Mouse (Mus musculus): ENCODE results near the gene Eml6. TPM values are rescaled to one million over a fixed set of nuclear protein-coding genes. Genes with fewer than 3 reads are reported as not detected.
"Not testable (repeated sequence)": the region's sequence is repeated elsewhere in the genome, so short reads cannot be mapped to it uniquely, and the experiment has no call there.

Eml6 gene
- polyA plus RNA-seq, 1 experiment, result 0.19 TPM

- no peaks in the 10 kb centered on the region for H3K79me3 ChIP-seq (ENCODE audit: low read depth)
- H3K4me3 ChIP-seq (ENCODE audit: insufficient read depth, poor library complexity, severe bottlenecking), result no peak overlapping the region
- H3ac ChIP-seq (ENCODE audit: control insufficient read depth, insufficient read length, low read depth), result no peak overlapping the region
- H3K27me3 ChIP-seq (ENCODE audit: control insufficient read depth, insufficient read depth, insufficient read length), result no peaks in the 10 kb centered on the region
- H3K36me3 ChIP-seq (ENCODE audit: control insufficient read depth, insufficient read depth), result no peaks in the 10 kb centered on the region
- peak; percentile 53 for TF ChIP-seq MYOD1 (IDR thresholded peaks at IDR 0.05; ENCODE audit: control insufficient read depth, insufficient read length, low read depth)
- no peak for TF ChIP-seq MYOG (IDR thresholded peaks at IDR 0.05; ENCODE audit: control insufficient read depth, extremely low read depth, insufficient read length)
- TF ChIP-seq FOSL1 (IDR thresholded peaks at IDR 0.05; ENCODE audit: insufficient read depth, low read length, poor library complexity, severe bottlenecking), result peak; percentile 52
- TF ChIP-seq CEBPB (IDR thresholded peaks at IDR 0.05; ENCODE audit: low read depth), result peak; percentile 10
- no peaks in the 10 kb centered on the region for H3K79me2 ChIP-seq (ENCODE audit: control insufficient read depth, insufficient read depth)
Measured at GRCm38 (mm10) chr11:29839781-29840180, 186.1 kb downstream of the Eml6 start.

- H3K79me3 ChIP-seq (ENCODE audit: low read depth), result no peaks in the 10 kb centered on the region
- TF ChIP-seq CEBPB (IDR thresholded peaks at IDR 0.05; ENCODE audit: low read depth) (no peak), FOSL1 (IDR thresholded peaks at IDR 0.05; ENCODE audit: insufficient read depth, low read length, poor library complexity, severe bottlenecking) (peak; percentile 60)
- H3K79me2 ChIP-seq (ENCODE audit: control insufficient read depth, insufficient read depth), result no peaks in the 10 kb centered on the region
Measured at GRCm38 (mm10) chr11:29837066-29837465, 188.8 kb downstream of the Eml6 start.

DNA sequence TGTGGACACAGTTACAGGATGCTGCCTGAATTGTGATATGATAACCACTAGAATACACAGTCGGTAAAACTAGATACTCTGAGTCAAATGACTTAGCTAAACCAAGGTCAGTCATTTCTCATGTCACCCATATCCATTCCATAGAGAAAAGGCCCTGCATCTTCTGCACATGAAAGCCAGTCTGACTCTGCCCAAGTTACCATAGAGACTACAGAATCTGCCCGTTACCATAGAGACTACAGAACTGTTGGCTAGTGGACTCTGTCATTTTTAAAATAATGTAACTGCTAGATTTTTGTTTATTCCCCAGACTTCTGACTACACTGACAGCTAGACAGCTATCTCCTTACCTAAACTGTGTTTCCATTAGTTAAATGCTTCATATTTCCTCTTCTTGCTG, 198.1 kb downstream of the Eml6 start:
- H3K27me3 ChIP-seq (ENCODE audit: control insufficient read depth, insufficient read depth, insufficient read length), result no peaks in the 10 kb centered on the region
- H3K4me3 ChIP-seq (ENCODE audit: insufficient read depth, poor library complexity, severe bottlenecking), result no peak overlapping the region
- H3K79me3 ChIP-seq (ENCODE audit: low read depth), result no peaks in the 10 kb centered on the region
- no peaks in the 10 kb centered on the region for H3K79me2 ChIP-seq (ENCODE audit: control insufficient read depth, insufficient read depth)
- H3K36me3 ChIP-seq (ENCODE audit: control insufficient read depth, insufficient read depth), result no peaks in the 10 kb centered on the region
- TF ChIP-seq MAX (IDR thresholded peaks at IDR 0.05), result no peak
- no peak for TF ChIP-seq MYOD1 (IDR thresholded peaks at IDR 0.05; ENCODE audit: control insufficient read depth, insufficient read length, low read depth)
- TF ChIP-seq MYOG (IDR thresholded peaks at IDR 0.05; ENCODE audit: control insufficient read depth, extremely low read depth, insufficient read length), result no peak
- TF ChIP-seq CTCF (IDR thresholded peaks at IDR 0.05; ENCODE audit: control insufficient read depth, insufficient read depth, insufficient read length), result no peak
- TF ChIP-seq FOSL1 (IDR thresholded peaks at IDR 0.05; ENCODE audit: insufficient read depth, low read length, poor library complexity, severe bottlenecking), result no peak
- TF ChIP-seq CEBPB (IDR thresholded peaks at IDR 0.05; ENCODE audit: low read depth), result no peak
- no peak for TF ChIP-seq USF1 (IDR thresholded peaks at IDR 0.05; ENCODE audit: low read depth)
- H3ac ChIP-seq (ENCODE audit: control insufficient read depth, insufficient read length, low read depth), result no peak overlapping the region

More at GRCm38 (mm10) chr11:29837066-29837465, 188.8 kb downstream of the Eml6 start:
- Histone ChIP-seq H3K27me3 (ENCODE audit: control insufficient read depth, insufficient read depth, insufficient read length) (no peaks in the 10 kb centered on the region), H3K4me3 (ENCODE audit: insufficient read depth, poor library complexity, severe bottlenecking) (no peak overlapping the region), H3K36me3 (ENCODE audit: control insufficient read depth, insufficient read depth) (no peaks in the 10 kb centered on the region), H3ac (ENCODE audit: control insufficient read depth, insufficient read length, low read depth) (no peak overlapping the region)

DNA sequence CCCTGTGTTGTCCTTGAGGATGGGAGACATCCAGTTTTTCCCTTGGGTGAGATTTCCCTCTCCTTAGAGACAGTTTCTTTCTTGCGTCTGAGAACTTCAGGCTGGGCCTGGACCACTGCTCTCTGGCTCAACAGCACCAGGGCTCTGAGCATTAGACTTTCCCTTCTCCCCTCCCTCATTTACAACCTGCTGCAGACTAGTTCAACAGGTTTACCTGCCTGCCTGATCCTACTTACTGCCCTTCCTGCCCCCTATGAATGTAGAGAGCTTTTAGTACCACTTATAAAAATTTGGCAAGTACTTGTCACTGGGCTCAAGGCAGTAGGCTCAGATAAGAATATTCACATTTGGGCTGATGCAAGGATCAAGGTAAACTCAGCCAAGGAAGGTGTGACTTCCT, 199.8 kb downstream of the Eml6 start:
- no peak for TF ChIP-seq CTCF (IDR thresholded peaks at IDR 0.05; ENCODE audit: control insufficient read depth, insufficient read depth, insufficient read length)
- no peak for TF ChIP-seq MYOD1 (IDR thresholded peaks at IDR 0.05; ENCODE audit: control insufficient read depth, insufficient read length, low read depth)
- Histone ChIP-seq H3K79me2 (ENCODE audit: control insufficient read depth, insufficient read depth) (no peaks in the 10 kb centered on the region), H3K36me3 (ENCODE audit: control insufficient read depth, insufficient read depth) (no peaks in the 10 kb centered on the region)

DNA sequence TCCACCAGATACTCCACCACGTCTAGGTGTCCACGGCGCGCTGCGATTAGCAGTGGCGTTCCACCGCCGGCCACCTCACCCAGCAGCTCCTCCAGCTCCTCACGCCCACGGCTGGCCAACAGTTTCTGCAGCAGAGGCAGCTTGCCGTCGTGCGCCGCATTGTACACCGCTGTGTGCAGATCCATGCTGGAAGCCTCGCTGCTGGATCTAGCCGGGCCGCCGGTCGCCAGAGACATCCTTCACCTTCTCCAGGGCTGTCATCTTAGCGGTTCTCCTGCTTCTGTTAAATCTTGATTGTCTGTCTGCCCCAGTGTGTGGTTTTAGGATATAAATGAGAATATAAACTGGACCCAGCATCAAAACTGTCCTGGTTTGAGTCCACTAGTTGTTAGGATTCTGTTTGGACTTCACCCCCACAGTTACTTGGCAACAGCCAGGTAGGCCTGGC, 200.5 kb downstream of the Eml6 start, which contains the start of gene 4931440F15Rik:
Gene 4931440F15Rik, minus strand, starts transcription at position 398 of the 448 bp plus-strand sequence.
- H3K27me3 ChIP-seq (ENCODE audit: control insufficient read depth, insufficient read depth, insufficient read length); H3K36me3 ChIP-seq (ENCODE audit: control insufficient read depth, insufficient read depth); H3K79me3 ChIP-seq (ENCODE audit: low read depth); H3K79me2 ChIP-seq (ENCODE audit: control insufficient read depth, insufficient read depth); H3K4me3 ChIP-seq (ENCODE audit: insufficient read depth, poor library complexity, severe bottlenecking); H3ac ChIP-seq (ENCODE audit: control insufficient read depth, insufficient read length, low read depth): not testable (repeated sequence)

More for the DNA sequence above, 199.8 kb downstream of the Eml6 start:
- Histone ChIP-seq H3ac (ENCODE audit: control insufficient read depth, insufficient read length, low read depth) (no peak overlapping the region), H3K27me3 (ENCODE audit: control insufficient read depth, insufficient read depth, insufficient read length) (no peaks in the 10 kb centered on the region), H3K79me3 (ENCODE audit: low read depth) (no peaks in the 10 kb centered on the region), H3K4me3 (ENCODE audit: insufficient read depth, poor library complexity, severe bottlenecking) (no peak overlapping the region)

DNA sequence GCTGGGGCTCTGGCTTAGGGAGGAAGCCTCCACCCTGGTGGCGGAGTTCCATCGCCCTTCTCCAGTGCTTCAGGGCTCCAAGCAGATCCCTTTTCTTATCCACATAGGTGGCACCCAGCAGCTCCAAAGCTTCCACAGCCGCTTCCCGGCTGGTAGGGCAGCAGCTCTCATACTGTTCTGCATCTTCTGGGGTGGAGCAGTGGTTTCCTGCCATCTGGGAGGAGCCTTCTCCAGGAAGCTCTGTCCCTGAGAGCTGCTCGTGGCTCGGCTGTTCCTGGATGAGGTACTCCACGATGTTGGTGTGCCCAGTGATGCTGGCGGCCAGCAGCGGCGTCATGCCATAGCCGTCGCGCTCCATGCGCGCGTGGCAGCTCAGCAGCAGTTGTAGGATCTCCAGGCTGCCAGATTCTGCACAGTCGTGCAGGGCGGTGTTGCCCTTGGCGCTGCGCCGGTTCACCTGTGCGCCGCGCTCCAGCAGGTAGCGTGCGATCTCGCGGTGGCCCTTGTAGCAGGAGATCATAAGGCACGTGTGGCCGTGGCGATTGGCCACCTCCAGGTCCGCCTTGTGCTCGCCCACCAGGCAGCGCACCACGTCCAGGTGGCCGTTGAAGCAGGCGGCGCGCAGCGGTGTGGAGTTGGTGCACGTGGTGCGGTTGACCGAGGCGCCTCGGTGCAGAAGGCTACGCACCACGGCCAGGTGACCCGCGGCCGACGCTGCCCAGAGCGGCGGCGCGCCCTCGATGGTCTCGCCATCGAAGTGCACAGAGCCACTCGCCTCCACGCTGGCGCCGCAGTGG, 201.2 kb downstream of the Eml6 start:
- H3K79me3 ChIP-seq (ENCODE audit: low read depth); H3ac ChIP-seq (ENCODE audit: control insufficient read depth, insufficient read length, low read depth); H3K27me3 ChIP-seq (ENCODE audit: control insufficient read depth, insufficient read depth, insufficient read length); H3K36me3 ChIP-seq (ENCODE audit: control insufficient read depth, insufficient read depth); H3K4me3 ChIP-seq (ENCODE audit: insufficient read depth, poor library complexity, severe bottlenecking); H3K79me2 ChIP-seq (ENCODE audit: control insufficient read depth, insufficient read depth): not testable (repeated sequence)
